Mouse (Mus musculus): ENCODE results near the gene Kif3a.
"Not testable (repeated sequence)": the region's sequence is repeated elsewhere in the genome, so short reads cannot be mapped to it uniquely, and the experiment has no call there.

Gene Kif3a

GRCm38 (mm10) chr11:53543021-53543420, 24.2 kb upstream of the Kif3a start:
- no peak for DNase-seq (ENCODE audit: low spot score)

GRCm38 (mm10) chr11:53546271-53546670, 20.9 kb upstream of the Kif3a start:
- no peak for DNase-seq (ENCODE audit: low spot score)

- DNase-seq (ENCODE audit: low spot score): no peak
These were observed 19.6 kb upstream of the Kif3a start for GRCm38 (mm10) chr11:53547566-53547965.

GRCm38 (mm10) chr11:53548036-53548605, 19.1 kb upstream of the Kif3a start:
- no peak for DNase-seq (ENCODE audit: low spot score)

GRCm38 (mm10) chr11:53550714-53551113, 16.5 kb upstream of the Kif3a start:
- DNase-seq (ENCODE audit: low spot score): no peak

- no peak for DNase-seq (ENCODE audit: low spot score)
These were observed 15.4 kb upstream of the Kif3a start for GRCm38 (mm10) chr11:53551754-53552153.

- not testable (repeated sequence) for DNase-seq (ENCODE audit: low spot score)
These were observed 10.7 kb upstream of the Kif3a start for GRCm38 (mm10) chr11:53556529-53556928.

- DNase-seq (ENCODE audit: low spot score): not testable (repeated sequence)
These were observed 9.2 kb upstream of the Kif3a start for GRCm38 (mm10) chr11:53557992-53558391.

GRCm38 (mm10) chr11:53559980-53560379, 7.2 kb upstream of the Kif3a start:
- not testable (repeated sequence) for DNase-seq (ENCODE audit: low spot score)

- no peak for DNase-seq (ENCODE audit: low spot score)
These were observed 5.2 kb upstream of the Kif3a start for GRCm38 (mm10) chr11:53561986-53562385.

- no peak for DNase-seq (ENCODE audit: low spot score)
These were observed 533 bp upstream of the Kif3a start for GRCm38 (mm10) chr11:53566646-53567045.

GRCm38 (mm10) chr11:53580562-53580961, 13.4 kb downstream of the Kif3a start:
- no peak for DNase-seq (ENCODE audit: low spot score)

- DNase-seq (ENCODE audit: low spot score): no peak
These were observed 16.0 kb downstream of the Kif3a start for GRCm38 (mm10) chr11:53583151-53583550.

GRCm38 (mm10) chr11:53584849-53585248, 17.7 kb downstream of the Kif3a start:
- DNase-seq (ENCODE audit: low spot score): no peak

GRCm38 (mm10) chr11:53585510-53585909, 18.3 kb downstream of the Kif3a start:
- no peak for DNase-seq (ENCODE audit: low spot score)

GRCm38 (mm10) chr11:53588279-53588678, 21.1 kb downstream of the Kif3a start:
- no peak for DNase-seq (ENCODE audit: low spot score)

GRCm38 (mm10) chr11:53590368-53590768, 23.2 kb downstream of the Kif3a start:
- peak; percentile 21 for DNase-seq (ENCODE audit: low spot score)

- no peak for DNase-seq (ENCODE audit: low spot score)
These were observed 23.9 kb downstream of the Kif3a start for GRCm38 (mm10) chr11:53591116-53591515.

- no peak for DNase-seq (ENCODE audit: low spot score)
These were observed 37.8 kb downstream of the Kif3a start for GRCm38 (mm10) chr11:53604983-53605382.

- no peak for DNase-seq (ENCODE audit: low spot score)
These were observed 38.4 kb downstream of the Kif3a start for GRCm38 (mm10) chr11:53605609-53606008.

- DNase-seq (ENCODE audit: low spot score): no peak
These were observed 42.1 kb downstream of the Kif3a start for GRCm38 (mm10) chr11:53609231-53609630.

GRCm38 (mm10) chr11:53609672-53610071, 42.5 kb downstream of the Kif3a start:
- DNase-seq (ENCODE audit: low spot score): no peak

GRCm38 (mm10) chr11:53615172-53615571, 48.0 kb downstream of the Kif3a start:
- DNase-seq (ENCODE audit: low spot score): no peak

GRCm38 (mm10) chr11:53615575-53615974, 48.4 kb downstream of the Kif3a start:
- no peak for DNase-seq (ENCODE audit: low spot score)

Measured in yolk sac, embryonic 10.5 days (tissue).